Mouse (Mus musculus) ES-E14 (cell line): Measurements from ENCODE around the gene Csrnp3.

ENCODE experiments used
- HCFC1 ChIP-seq: IDR thresholded peaks from 2 replicates; pipeline ENCODE4 v1.6.1; 2012; ENCODE audit warnings: low read length, inconsistent platforms, borderline replicate concordance; ENCODE audit not compliant: insufficient read depth
- MAFK ChIP-seq: IDR thresholded peaks from 2 replicates; pipeline ENCODE4 v1.6.1; 2014; ENCODE audit warnings: mild to moderate bottlenecking, low read depth, low read length, inconsistent platforms; ENCODE audit not compliant: insufficient read depth
- ZC3H11A ChIP-seq: IDR thresholded peaks from 2 replicates; pipeline ENCODE4 v1.6.1; 2012; ENCODE audit warnings: low read depth, mild to moderate bottlenecking, inconsistent platforms, low read length, borderline replicate concordance

GRCm38 (mm10) chr2:66044405-66045089, 199.0 kb downstream of the Csrnp3 start:
- TF ChIP-seq HCFC1 (no peak), ZC3H11A (no peak), MAFK (no peak)
